Mouse (Mus musculus): ENCODE measurements at regions not wholly inside any gene's neighbourhood (a gene's known extent, or its start where the extent isn't known, plus 50 kb on each side); places are given as distances from the start of the nearest gene placed in this dataset.

DNA sequence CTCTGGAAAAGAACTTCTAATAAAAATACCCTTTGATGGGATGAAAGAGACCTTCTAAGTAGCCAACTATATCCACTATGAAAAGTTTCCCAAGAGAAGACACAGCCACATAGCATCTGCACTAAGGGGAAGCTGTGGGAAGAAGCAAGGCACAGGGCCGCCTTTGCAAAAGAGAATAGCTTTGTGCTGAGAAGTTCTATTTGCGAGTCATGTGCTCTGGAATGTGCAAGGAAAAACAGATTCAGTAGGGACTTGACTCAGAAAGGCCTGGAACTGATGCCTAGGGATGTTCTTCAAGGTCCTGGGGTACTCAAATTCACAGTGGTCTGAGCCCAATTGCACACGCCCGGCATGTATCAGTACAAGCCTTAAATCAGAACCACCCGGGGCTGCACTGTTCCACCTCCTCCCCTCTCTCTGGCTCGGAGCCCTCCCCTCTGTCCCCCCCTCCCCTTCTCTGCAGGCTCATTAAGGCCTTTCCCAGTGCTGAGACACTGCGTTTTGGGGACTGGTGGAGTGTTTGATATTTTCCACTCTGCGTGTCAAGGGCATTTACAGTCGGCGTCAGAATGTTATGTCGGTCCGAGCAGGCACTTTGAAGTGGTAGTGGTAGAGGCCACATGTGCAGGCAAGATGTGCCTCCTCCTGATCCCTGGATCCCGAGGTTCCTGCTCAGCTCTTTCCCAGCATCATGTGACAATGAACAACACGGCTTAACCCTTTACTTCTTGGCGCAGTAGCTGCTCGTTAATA lies 150.4 kb downstream of the Mettl11b start:
- no peaks in the 10 kb centered on the region for H3K79me2 ChIP-seq (replicated peaks; ENCODE audit: control insufficient read depth, extremely low read depth, insufficient read depth, poor library complexity, severe bottlenecking)
- dilution Hi-C loops (cut with MboI; ENCODE audit: extremely low pct_ligation_motif_present, extremely low pct_unique_long_range_greater_than_20kb, low sequenced_read_pairs) = no loop called here
- H3K27ac ChIP-seq (ENCODE audit: insufficient read depth, low read depth) = no peak overlapping the region
- no peak overlapping the region for H3K4me3 ChIP-seq (replicated peaks in 1 of 3; ENCODE audit: low read depth in 2 of 3, low read length in 2 of 3, poor library complexity in 1 of 3)
- H3K36me3 ChIP-seq (replicated peaks in 1 of 2; ENCODE audit: control insufficient read depth in 1 of 2, insufficient read depth in 1 of 2, low read length in 1 of 2) = no peaks in the 10 kb centered on the region
- TF ChIP-seq IRF4 (IDR thresholded peaks at IDR 0.05; ENCODE audit: low read depth, low read length) (no peak), ZKSCAN1 (IDR thresholded peaks at IDR 0.05; ENCODE audit: borderline replicate concordance, low read depth, low read length) (no peak), ETS1 (conservative IDR thresholded peaks at IDR 0.05; ENCODE audit: low read depth, low read length) (no peak), ELF1 (IDR thresholded peaks at IDR 0.05; ENCODE audit: low read depth, low read length) (no peak), UBTF (IDR thresholded peaks at IDR 0.05; ENCODE audit: low read depth, low read length) (no peak), CTCF (conservative IDR thresholded peaks at IDR 0.05 in 1 of 2, IDR thresholded peaks at IDR 0.05 in 1 of 2; ENCODE audit: low read depth in 2 of 2, low read length in 2 of 2) (no peak), CHD1 (IDR thresholded peaks at IDR 0.05; ENCODE audit: low read depth, low read length) (no peak), NRF1 (IDR thresholded peaks at IDR 0.05; ENCODE audit: low read depth, low read length) (no peak), POLR2A (IDR thresholded peaks at IDR 0.05; ENCODE audit: low read depth, low read length) (no peak), KAT2A (IDR thresholded peaks at IDR 0.05; ENCODE audit: insufficient replicate concordance, low read length) (no peak), ZC3H11A (IDR thresholded peaks at IDR 0.05; ENCODE audit: low read depth, low read length) (no peak)
- DNase-seq (ENCODE audit: extremely low read depth) = no peak
- in situ Hi-C loops (cut with MboI; ENCODE audit: low pct_ligation_motif_present, low pct_unique_long_range_greater_than_20kb, low sequenced_read_pairs) = no loop called here
- no peaks in the 10 kb centered on the region for H3K9me3 ChIP-seq (replicated peaks; ENCODE audit: low read length)
- H3K4me2 ChIP-seq (ENCODE audit: insufficient read depth, low read depth, poor library complexity, severe bottlenecking) = no peak overlapping the region
- H3K9ac ChIP-seq (ENCODE audit: insufficient read depth, low read depth) = no peak overlapping the region
- no peaks in the 10 kb centered on the region for H3K27me3 ChIP-seq (replicated peaks)
- H3K4me1 ChIP-seq (ENCODE audit: control insufficient read depth in 1 of 2, insufficient read depth in 2 of 2) = no peaks in the 10 kb centered on the region

DNA sequence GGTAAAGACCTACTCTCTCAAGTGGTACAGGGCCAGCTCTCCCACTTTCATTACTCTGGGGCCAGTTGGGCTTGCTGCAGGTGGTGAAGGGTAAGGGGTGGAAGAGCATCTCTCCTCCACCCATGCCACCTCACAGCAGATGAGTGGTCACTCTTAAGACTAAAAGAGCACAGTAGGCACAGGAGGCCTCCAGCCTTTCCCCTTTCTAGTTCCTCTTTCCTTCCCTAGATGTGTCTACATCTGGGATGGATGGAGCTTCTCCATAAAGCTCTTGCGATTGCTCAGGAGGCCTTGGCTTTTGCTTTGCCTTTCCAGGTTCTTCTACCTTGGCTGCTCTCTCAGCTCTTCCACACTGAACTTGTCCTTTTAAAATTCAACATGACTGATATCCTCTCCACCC lies 151.5 kb downstream of the Mettl11b start:
- dilution Hi-C loops (cut with MboI; ENCODE audit: extremely low pct_ligation_motif_present, extremely low pct_unique_long_range_greater_than_20kb, low sequenced_read_pairs) (no loop called here), in situ Hi-C loops (cut with MboI; ENCODE audit: low pct_ligation_motif_present, low pct_unique_long_range_greater_than_20kb, low sequenced_read_pairs) (no loop called here)
- H3K36me3 ChIP-seq (replicated peaks in 1 of 2; ENCODE audit: control insufficient read depth in 1 of 2, insufficient read depth in 1 of 2, low read length in 1 of 2) = no peaks in the 10 kb centered on the region
- no peak for DNase-seq (ENCODE audit: extremely low read depth)
- no peaks in the 10 kb centered on the region for H3K9me3 ChIP-seq (replicated peaks; ENCODE audit: low read length)
- H3K9ac ChIP-seq (ENCODE audit: insufficient read depth, low read depth) = no peak overlapping the region
- H3K4me3 ChIP-seq (replicated peaks in 1 of 3; ENCODE audit: low read depth in 2 of 3, low read length in 2 of 3, poor library complexity in 1 of 3) = no peak overlapping the region
- H3K27me3 ChIP-seq (replicated peaks) = no peaks in the 10 kb centered on the region
- no peak for TF ChIP-seq MXI1 (IDR thresholded peaks at IDR 0.05; ENCODE audit: low read depth, low read length)
- TF ChIP-seq EP300 (IDR thresholded peaks at IDR 0.05; ENCODE audit: low read length) = no peak
- TF ChIP-seq CTCF (conservative IDR thresholded peaks at IDR 0.05 in 1 of 2, IDR thresholded peaks at IDR 0.05 in 1 of 2; ENCODE audit: low read depth in 2 of 2, low read length in 2 of 2) = no peak
- H3K4me2 ChIP-seq (ENCODE audit: insufficient read depth, low read depth, poor library complexity, severe bottlenecking) = no peak overlapping the region
- H3K27ac ChIP-seq (ENCODE audit: insufficient read depth, low read depth) = no peak overlapping the region
- H3K4me1 ChIP-seq (ENCODE audit: control insufficient read depth in 1 of 2, insufficient read depth in 2 of 2) = no peaks in the 10 kb centered on the region
- H3K79me2 ChIP-seq (replicated peaks; ENCODE audit: control insufficient read depth, extremely low read depth, insufficient read depth, poor library complexity, severe bottlenecking) = no peaks in the 10 kb centered on the region

DNA sequence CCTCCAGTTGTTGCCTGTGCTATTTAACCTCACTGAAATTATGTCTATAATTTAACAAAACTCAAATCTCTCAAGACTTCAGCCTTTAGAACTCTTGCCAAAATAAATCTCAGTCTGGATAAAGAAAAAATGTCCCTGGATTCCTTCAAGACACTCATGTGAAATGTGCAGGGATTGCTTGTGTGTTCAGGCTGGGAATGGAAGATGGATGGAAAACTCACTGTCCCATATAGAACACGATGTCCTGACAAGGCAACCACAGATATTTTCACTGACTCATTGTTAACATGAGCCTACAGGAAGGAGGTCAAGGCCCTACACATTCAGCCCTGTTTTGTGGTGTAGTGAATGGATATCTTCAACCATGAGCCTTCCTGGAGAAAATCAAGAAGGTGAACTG lies 160.3 kb upstream of the Gorab start:
- dilution Hi-C loops (cut with MboI; ENCODE audit: extremely low pct_ligation_motif_present, extremely low pct_unique_long_range_greater_than_20kb, low sequenced_read_pairs) (no loop called here), in situ Hi-C loops (cut with MboI; ENCODE audit: low pct_ligation_motif_present, low pct_unique_long_range_greater_than_20kb, low sequenced_read_pairs) (no loop called here)
- no peak overlapping the region for H3K27ac ChIP-seq (ENCODE audit: insufficient read depth, low read depth)
- H3K9me3 ChIP-seq (replicated peaks; ENCODE audit: low read length) = no peaks in the 10 kb centered on the region
- no peak for DNase-seq (ENCODE audit: extremely low read depth)
- H3K4me1 ChIP-seq (ENCODE audit: control insufficient read depth in 1 of 2, insufficient read depth in 2 of 2) = peaks cover 0 to 10% of the 10 kb centered on the region in 2 experiments; a peak in 1 of 4 replicates
- no peak overlapping the region for H3K4me3 ChIP-seq (replicated peaks in 1 of 3; ENCODE audit: low read depth in 2 of 3, low read length in 2 of 3, poor library complexity in 1 of 3)
- no peaks in the 10 kb centered on the region for H3K36me3 ChIP-seq (replicated peaks in 1 of 2; ENCODE audit: control insufficient read depth in 1 of 2, insufficient read depth in 1 of 2, low read length in 1 of 2)
- H3K79me2 ChIP-seq (replicated peaks; ENCODE audit: control insufficient read depth, extremely low read depth, insufficient read depth, poor library complexity, severe bottlenecking) = no peaks in the 10 kb centered on the region
- no peak overlapping the region for H3K9ac ChIP-seq (ENCODE audit: insufficient read depth, low read depth)
- no peak overlapping the region for H3K4me2 ChIP-seq (ENCODE audit: insufficient read depth, low read depth, poor library complexity, severe bottlenecking)
- no peaks in the 10 kb centered on the region for H3K27me3 ChIP-seq (replicated peaks)
- TF ChIP-seq POLR2AphosphoS2 (IDR thresholded peaks at IDR 0.05; ENCODE audit: low read depth, low read length) (no peak), JUN (IDR thresholded peaks at IDR 0.05; ENCODE audit: insufficient read depth, low read depth, low read length) (no peak), NRF1 (IDR thresholded peaks at IDR 0.05; ENCODE audit: low read depth, low read length) (no peak), SIN3A (IDR thresholded peaks at IDR 0.05; ENCODE audit: low read length) (no peak), CHD2 (IDR thresholded peaks at IDR 0.05; ENCODE audit: low read length) (no peak), TBP (conservative IDR thresholded peaks at IDR 0.05; ENCODE audit: low read depth, low read length) (no peak), RCOR1 (conservative IDR thresholded peaks at IDR 0.05; ENCODE audit: low read depth, low read length) (no peak), USF2 (conservative IDR thresholded peaks at IDR 0.05; ENCODE audit: low read depth, low read length) (no peak), EP300 (IDR thresholded peaks at IDR 0.05; ENCODE audit: low read length) (no peak), MEF2A (IDR thresholded peaks at IDR 0.05; ENCODE audit: borderline replicate concordance, low read depth, low read length) (no peak), POLR2A (IDR thresholded peaks at IDR 0.05; ENCODE audit: low read depth, low read length) (no peak), UBTF (IDR thresholded peaks at IDR 0.05; ENCODE audit: low read depth, low read length) (no peak), ELF1 (IDR thresholded peaks at IDR 0.05; ENCODE audit: low read depth, low read length) (no peak), IRF4 (IDR thresholded peaks at IDR 0.05; ENCODE audit: low read depth, low read length) (no peak), ZKSCAN1 (IDR thresholded peaks at IDR 0.05; ENCODE audit: borderline replicate concordance, low read depth, low read length) (no peak), BHLHE40 (IDR thresholded peaks at IDR 0.05; ENCODE audit: low read depth, low read length) (no peak), USF1 (IDR thresholded peaks at IDR 0.05; ENCODE audit: low read depth, low read length) (no peak), TCF12 (IDR thresholded peaks at IDR 0.05; ENCODE audit: low read depth, low read length) (no peak)
